Mouse (Mus musculus): ENCODE measurements at regions not wholly inside any gene's neighbourhood (a gene's known extent, or its start where the extent isn't known, plus 50 kb on each side); places are given as distances from the start of the nearest gene placed in this dataset.
"Not testable (repeated sequence)": the region's sequence is repeated elsewhere in the genome, so short reads cannot be mapped to it uniquely, and the experiment has no call there.

DNA sequence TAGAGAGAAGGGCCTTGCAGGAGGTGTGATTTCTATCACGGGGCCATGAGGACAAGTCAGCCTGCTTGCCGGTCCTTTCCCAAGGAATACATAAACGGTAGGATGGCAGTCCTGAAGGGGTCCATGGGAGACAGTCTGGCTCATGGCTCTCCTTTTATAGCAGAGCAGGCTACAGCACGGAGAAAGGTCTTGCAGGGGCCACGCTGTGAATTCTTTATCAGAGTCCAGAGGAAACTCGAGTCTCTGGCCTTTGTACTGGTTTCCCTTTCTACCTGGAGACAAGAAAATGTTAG lies 1984.0 kb downstream of the 4930444P10Rik start:
- 21% methylated on average over 6 of the region's 6 CpGs for WGBS
- DNase-seq (ENCODE audit: low read depth, low spot score) = no peak

DNA sequence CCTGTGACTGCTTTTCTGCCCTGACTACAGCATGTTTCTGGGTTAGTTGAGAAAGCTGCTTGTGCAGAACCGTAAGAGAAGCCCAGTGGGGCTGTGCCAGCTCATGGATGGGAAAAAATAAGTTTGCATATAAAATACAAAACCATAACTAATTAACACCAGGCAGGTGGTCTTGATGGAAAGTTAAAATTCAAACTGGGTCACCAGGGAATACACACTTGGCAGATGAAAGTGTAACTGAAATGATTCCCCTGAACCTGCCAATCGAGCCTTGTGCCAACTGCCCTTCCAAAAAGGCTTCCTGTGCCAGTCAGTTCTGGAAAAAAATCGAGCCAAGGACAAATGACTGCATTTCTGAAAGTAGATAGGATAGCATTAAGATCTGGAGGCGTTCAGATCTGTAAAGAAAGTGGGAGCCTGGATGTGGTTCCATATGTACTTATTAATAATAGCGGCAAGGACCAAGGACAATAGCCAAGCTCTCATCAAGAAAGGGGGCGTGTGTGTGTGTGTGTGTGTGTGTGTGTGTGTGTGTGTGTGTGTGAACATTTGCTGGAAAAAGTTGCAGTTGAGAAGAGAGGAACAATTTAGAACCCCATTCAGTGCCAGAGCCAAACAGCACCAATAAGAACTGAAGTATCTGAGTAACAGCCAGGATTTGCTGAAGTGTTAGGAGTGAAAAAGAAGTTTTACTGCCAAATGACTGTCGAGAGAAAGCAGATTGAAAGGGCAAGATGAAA lies 1984.5 kb downstream of the 4930444P10Rik start:
- no peak for DNase-seq (ENCODE audit: low read depth, low spot score)
- 46% methylated on average over 7 of the region's 7 CpGs for WGBS

- 82% methylated on average over 6 of the region's 6 CpGs for WGBS
- DNase-seq (ENCODE audit: low read depth, low spot score) = not testable (repeated sequence)
Observed at GRCm38 (mm10) chr1:14105521-14105920, 1987.6 kb downstream of the 4930444P10Rik start.

DNA sequence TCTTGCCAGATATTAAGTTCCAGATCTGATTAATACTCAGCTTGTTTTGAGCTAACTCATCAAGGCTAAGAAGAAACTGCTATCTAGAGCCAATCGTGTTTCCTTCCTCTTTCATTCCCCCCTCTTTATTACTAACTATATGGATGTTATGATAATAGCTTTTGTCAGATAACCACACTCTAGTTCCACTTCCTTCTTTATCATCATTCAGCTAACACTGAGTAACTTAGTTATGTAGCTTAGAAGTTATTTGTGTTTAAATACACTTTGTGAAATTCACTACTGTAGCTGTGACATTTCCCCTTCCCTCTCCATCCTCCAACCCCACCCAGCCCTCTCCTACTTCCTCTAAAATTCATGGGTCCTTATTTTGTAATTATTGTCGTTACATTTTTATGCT lies 1988.6 kb downstream of the 4930444P10Rik start:
- DNase-seq (ENCODE audit: low read depth, low spot score) = no peak
- 76% methylated on average over 2 of the region's 2 CpGs for WGBS

DNA sequence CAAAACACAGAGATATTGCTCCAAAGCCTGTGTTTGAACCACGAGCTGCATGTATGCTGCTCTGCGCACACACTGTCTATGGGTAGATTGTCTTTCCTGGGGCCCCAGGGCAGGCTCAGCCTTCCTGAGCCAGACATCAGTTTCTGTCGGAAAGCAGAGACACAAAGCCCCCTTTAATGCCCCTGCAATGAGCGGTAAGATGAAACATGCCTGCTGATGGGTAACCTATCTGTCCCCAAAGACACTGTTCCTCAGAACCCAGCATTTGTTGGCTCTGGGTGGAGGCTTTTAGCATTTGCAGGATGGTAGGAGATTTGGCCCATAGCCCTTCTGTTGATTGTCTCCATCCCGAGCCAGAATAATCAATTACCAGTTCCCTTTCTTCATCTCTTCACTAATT lies 1994.1 kb downstream of the 4930444P10Rik start:
- DNase-seq (ENCODE audit: low read depth, low spot score) = no peak
- WGBS = 72% methylated on average over 5 of the region's 5 CpGs

GRCm38 (mm10) chr1:14097567-14098228 lies 1995.4 kb downstream of the 4930444P10Rik start:
- WGBS = 32% methylated on average over 5 of the region's 5 CpGs
- no peak for DNase-seq (ENCODE audit: low read depth, low spot score)

- WGBS = 88% methylated on average over 3 of the region's 3 CpGs
- DNase-seq (ENCODE audit: low read depth, low spot score) = no peak
Observed at GRCm38 (mm10) chr1:14064856-14065255, 2028.3 kb downstream of the 4930444P10Rik start.

- DNase-seq (ENCODE audit: low read depth, low spot score) = no peak
- 57% methylated on average over 2 of the region's 2 CpGs for WGBS
Observed at GRCm38 (mm10) chr1:14036163-14036562, 2057.0 kb downstream of the 4930444P10Rik start.

GRCm38 (mm10) chr1:14011484-14011883 lies 2081.6 kb downstream of the 4930444P10Rik start:
- 83% methylated on average over 9 of the region's 9 CpGs for WGBS
- no peak for DNase-seq (ENCODE audit: low read depth, low spot score)

- DNase-seq (ENCODE audit: low read depth, low spot score) = no peak
- WGBS = 53% methylated on average over 3 of the region's 3 CpGs
Observed at GRCm38 (mm10) chr1:14010789-14011188, 2082.3 kb downstream of the 4930444P10Rik start.

DNA sequence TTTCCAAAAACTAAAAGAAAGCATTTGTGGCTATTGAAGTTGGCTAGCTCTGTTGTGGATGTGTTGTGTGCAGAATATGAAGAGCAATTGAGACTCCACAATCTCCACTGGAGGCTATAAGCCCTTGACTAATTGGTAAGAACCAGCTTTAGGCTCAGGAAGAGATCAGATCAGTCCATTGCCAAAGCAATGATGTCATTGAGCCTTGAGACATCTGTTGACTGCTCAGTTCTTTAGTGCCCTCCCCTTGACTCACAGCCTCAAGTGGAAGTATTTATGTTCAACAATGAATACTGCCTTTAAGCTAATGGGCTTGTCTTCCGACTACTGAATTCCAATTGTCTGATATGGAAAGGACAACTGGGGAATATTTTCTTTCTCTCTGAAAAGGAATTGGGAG lies 2090.6 kb downstream of the 4930444P10Rik start:
- 62% methylated on average over 1 of the region's 1 CpGs for WGBS
- no peak for DNase-seq (ENCODE audit: low read depth, low spot score)

DNA sequence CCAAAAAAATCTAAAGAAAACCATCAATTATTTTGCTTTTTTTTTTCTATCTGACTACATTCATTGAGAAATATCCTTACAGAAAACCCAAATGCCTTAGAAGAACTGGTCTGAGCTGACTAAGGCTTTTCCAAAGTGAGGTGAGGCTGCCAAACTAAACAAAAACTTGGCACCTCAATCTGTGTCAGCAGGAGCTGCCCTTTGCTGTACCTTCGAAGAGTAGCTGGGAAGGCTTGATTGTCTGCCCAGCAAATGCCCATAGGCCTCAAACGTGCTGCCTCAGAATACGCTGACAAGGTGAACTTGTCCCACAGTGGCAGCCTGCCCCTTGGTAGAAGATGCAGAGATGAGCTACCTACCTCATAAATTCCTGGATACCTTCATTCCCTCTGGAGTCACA lies 2091.7 kb downstream of the 4930444P10Rik start:
- DNase-seq (ENCODE audit: low read depth, low spot score) = no peak

DNA sequence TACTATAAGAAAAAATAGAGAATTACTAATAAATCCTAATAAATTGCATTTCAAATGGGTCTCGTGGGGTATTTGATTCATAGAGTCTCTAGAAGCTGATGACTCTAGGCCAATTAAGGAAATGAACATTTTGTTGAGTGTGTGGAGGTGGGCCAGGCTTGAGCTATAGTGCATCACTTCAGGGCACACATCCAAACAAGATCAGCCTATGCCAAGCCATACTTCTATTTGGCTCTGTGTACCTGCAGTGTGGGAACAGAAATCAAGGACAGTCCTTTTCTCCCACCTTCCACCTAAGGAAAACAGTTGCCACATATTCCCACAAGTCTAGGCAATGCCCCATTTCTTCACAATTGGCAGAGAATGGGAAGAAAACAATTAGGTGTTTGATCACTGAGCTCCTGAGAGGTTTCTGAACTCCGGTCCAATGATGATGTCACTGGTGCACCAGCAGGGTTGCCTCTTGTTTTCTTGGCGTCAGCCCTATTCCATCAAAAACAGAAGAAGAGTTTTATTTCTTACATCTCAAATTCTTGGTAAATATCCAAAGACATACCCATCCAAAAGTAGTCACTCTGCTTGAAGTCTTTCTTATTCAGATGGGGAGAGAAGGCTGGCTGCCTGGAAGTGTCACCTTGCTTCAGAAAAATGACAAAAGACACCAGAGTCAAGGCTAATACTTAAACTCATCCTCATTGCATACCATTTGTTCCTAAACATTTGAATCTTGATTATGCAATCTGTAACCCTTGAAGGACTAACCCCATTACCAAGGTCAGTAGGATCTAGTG lies 2092.3 kb downstream of the 4930444P10Rik start:
- no peak for DNase-seq (ENCODE audit: low read depth, low spot score)
- WGBS = 81% methylated on average over 3 of the region's 3 CpGs

More for the DNA sequence above, 2091.7 kb downstream of the 4930444P10Rik start:
- 37% methylated on average over 3 of the region's 3 CpGs for WGBS

DNA sequence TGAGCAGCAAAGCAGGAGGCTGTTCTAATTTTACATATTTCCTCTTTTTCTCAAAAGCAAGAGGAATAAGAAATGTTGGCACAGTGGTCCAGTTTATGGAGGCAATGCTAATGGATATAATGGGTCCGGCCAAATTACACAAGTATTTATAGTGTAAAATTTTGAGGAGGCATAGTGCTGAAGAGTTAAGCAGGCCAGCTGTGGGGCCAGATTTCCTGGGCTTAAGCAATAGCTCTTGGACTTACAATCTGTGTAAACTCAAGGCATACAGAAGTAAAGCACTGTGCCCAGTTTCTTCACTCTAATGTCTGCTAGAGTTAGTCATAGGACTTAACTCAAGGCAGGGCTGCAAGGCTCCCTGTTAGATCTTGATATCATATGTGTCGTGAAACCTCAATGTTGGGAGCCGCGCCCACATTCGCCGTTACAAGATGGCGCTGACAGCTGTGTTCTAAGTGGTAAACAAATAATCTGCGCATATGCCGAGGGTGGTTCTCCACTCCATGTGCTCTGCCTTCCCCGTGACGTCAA lies 2094.9 kb downstream of the 4930444P10Rik start:
- 78% methylated on average over 9 of the region's 11 CpGs for WGBS

GRCm38 (mm10) chr1:13993825-13994509 lies 2099.2 kb downstream of the 4930444P10Rik start:
- DNase-seq (ENCODE audit: low read depth, low spot score) = no peak
- 86% methylated on average over 9 of the region's 9 CpGs for WGBS

More for the DNA sequence above, 2094.9 kb downstream of the 4930444P10Rik start:
- DNase-seq (ENCODE audit: low read depth, low spot score) = no peak

DNA sequence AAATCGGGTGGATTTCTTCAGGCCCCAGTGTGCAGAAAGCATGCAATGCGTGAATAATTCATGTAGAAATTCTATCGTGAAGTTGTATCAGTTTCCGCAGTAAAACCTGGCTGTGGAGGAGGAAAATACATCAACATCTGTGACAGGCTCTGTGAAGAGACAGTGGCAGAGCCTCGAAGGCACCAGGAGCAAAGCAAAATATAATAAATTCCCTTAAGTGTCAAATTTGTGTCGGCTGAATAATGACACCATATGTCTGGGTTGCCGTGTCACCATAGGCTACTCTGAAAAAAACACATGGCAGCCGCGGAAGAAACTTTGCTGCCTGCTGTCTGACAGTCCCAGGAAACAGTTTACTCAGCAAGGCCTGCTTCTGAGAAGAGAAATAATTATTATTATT lies 2100.1 kb downstream of the 4930444P10Rik start:
- no peak for DNase-seq (ENCODE audit: low read depth, low spot score)
- 74% methylated on average over 9 of the region's 9 CpGs for WGBS

DNA sequence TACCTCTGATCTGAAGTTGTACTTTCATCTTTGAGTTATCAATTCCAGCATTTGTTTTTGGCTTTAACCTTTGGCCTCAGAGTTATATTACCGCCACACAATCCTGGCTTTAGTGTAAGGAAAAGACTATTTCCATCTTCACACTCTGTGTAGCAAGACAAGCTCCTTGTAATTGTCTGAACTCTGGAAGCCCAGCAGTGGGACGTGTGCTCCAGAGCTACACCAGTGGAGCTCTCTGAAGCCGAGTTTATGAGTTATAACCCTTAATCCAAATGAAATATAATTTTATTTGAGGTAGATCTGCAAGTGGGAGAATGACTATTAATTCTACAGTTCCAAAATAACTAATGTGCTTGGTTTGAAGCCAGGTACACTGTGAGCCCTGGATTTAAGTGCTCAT lies 2103.8 kb downstream of the 4930444P10Rik start:
- WGBS = 51% methylated on average over 3 of the region's 3 CpGs
- DNase-seq (ENCODE audit: low read depth, low spot score) = no peak

DNA sequence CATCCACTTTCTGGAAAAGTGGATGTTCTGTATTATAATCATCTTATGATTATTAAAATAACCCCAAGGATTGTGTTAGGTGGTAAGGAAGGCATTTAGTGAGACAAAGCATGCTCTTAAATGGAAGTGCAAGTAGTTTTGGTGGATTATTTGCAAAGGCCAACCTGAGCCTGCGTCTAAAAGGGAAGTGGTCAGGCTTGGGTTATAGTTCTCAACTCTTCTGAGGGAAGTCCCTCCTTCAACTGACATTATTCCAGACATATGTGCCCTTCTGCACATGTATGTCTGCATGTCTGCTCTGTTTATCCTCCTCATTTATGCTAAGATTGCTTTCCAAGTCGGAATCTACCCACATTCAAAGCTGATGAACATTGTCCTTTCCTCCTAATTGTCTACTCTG lies 2108.3 kb downstream of the 4930444P10Rik start:
- no peak for DNase-seq (ENCODE audit: low read depth, low spot score)
- WGBS = 72% methylated on average over 2 of the region's 2 CpGs

DNA sequence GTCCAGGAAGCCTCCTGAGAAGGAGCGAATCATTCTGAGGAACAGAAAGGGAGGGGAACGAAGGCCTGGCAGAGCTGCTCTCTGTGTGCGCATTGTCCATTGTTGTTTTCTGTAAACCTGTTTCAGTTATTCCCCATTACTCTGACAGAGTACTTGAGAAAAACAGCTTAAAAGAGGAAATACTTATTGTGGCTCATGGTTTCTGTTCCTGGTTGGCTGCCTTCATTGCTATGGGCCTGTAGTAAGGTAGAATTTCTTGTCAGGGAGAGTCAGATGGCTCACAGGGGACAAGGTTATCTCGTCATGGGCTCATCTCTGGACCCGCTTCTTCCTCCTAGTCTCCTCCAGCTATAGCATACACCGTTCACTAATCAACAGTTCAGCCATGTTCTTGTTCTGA lies 2112.9 kb downstream of the 4930444P10Rik start:
- DNase-seq (ENCODE audit: low read depth, low spot score) = no peak

GRCm38 (mm10) chr1:13978640-13979039 lies 2114.5 kb downstream of the 4930444P10Rik start:
- 76% methylated on average over 3 of the region's 3 CpGs for WGBS

More for the DNA sequence above, 2112.9 kb downstream of the 4930444P10Rik start:
- 76% methylated on average over 6 of the region's 6 CpGs for WGBS

More at GRCm38 (mm10) chr1:13978640-13979039, 2114.5 kb downstream of the 4930444P10Rik start:
- no peak for DNase-seq (ENCODE audit: low read depth, low spot score)
